Mouse (Mus musculus) CH12.LX (cell line): Measurements from ENCODE around the gene Fyco1. TPM values are rescaled to one million over a fixed set of nuclear protein-coding genes. Genes with fewer than 3 reads are reported as not detected.

Experiments used
- DNase-seq: peaks from one replicate; pipeline ENCODE4 v3.0.0-alpha.2; 2013; ENCODE audit errors: extremely low read depth
- H3K27ac ChIP-seq: 2 replicates; pipeline ENCODE4 v1.5.1; 2012; ENCODE audit warnings: low read depth, mild to moderate bottlenecking, control low read depth, moderate library complexity; ENCODE audit not compliant: insufficient read depth
- H3K27me3 ChIP-seq: replicated peaks from 2 replicates; pipeline ENCODE3; 2012; ENCODE audit warnings: inconsistent platforms
- H3K36me3 ChIP-seq, 2 experiments: replicated peaks in 1 of 2; 2 replicates each; pipeline versions ENCODE3 to v1.6.1; 2012; ENCODE audit warnings: inconsistent platforms in 1 of 2, low read length in 1 of 2, mild to moderate bottlenecking in 1 of 2, mixed read lengths in 1 of 2, moderate library complexity in 1 of 2; ENCODE audit not compliant: control insufficient read depth in 1 of 2, insufficient read depth in 1 of 2
- H3K4me1 ChIP-seq, 2 experiments: 2 replicates each; pipeline ENCODE4 v1.6.1; 2012; ENCODE audit warnings: inconsistent platforms in 1 of 2, moderate library complexity in 1 of 2; ENCODE audit not compliant: insufficient read depth in 2 of 2, control insufficient read depth in 1 of 2
- H3K4me2 ChIP-seq: 2 replicates; pipeline ENCODE4 v1.6.1; 2012; ENCODE audit warnings: low read depth, mild to moderate bottlenecking, control low read depth; ENCODE audit not compliant: poor library complexity, insufficient read depth, severe bottlenecking
- H3K4me3 ChIP-seq, 3 experiments: fragments of 150-350 bp in 1 of 3; sonication (generic) in 1 of 3; replicated peaks in 1 of 3; 2 replicates each; pipeline versions ENCODE3 to v1.5.1; 2011 to 2012; ENCODE audit warnings: low read depth in 2 of 3, low read length in 2 of 3, mild to moderate bottlenecking in 2 of 3, moderate library complexity in 2 of 3, control low read depth in 1 of 3, improper control_type of control experiment in 1 of 3, inconsistent platforms in 1 of 3, mixed read lengths in 1 of 3; ENCODE audit not compliant: poor library complexity in 1 of 3
- H3K79me2 ChIP-seq: replicated peaks from 2 replicates; pipeline ENCODE4 v1.6.1; 2012; ENCODE audit warnings: mild to moderate bottlenecking, moderate library complexity; ENCODE audit not compliant: control insufficient read depth, poor library complexity, insufficient read depth, severe bottlenecking; ENCODE audit errors: extremely low read depth
- H3K9ac ChIP-seq: 2 replicates; pipeline ENCODE4 v1.6.1; 2012; ENCODE audit warnings: low read depth, mild to moderate bottlenecking, control low read depth, moderate library complexity; ENCODE audit not compliant: insufficient read depth
- H3K9me3 ChIP-seq: replicated peaks from 2 replicates; pipeline ENCODE3; 2012; ENCODE audit warnings: low read length, inconsistent platforms, mixed read lengths
- BHLHE40 ChIP-seq: IDR thresholded peaks from 2 replicates; pipeline ENCODE4 v1.6.1; 2011; ENCODE audit warnings: mild to moderate bottlenecking, low read depth, low read length, improper control_type of control experiment
- CHD1 ChIP-seq: IDR thresholded peaks from 2 replicates; pipeline ENCODE4 v1.6.1; 2012; ENCODE audit warnings: low read depth, low read length, improper control_type of control experiment, inconsistent platforms
- CHD2 ChIP-seq: IDR thresholded peaks from 2 replicates; pipeline ENCODE4 v1.6.1; 2011; ENCODE audit warnings: low read length, improper control_type of control experiment
- E2F4 ChIP-seq: IDR thresholded peaks from 2 replicates; pipeline ENCODE4 v1.6.1; 2011; ENCODE audit warnings: low read depth, low read length, improper control_type of control experiment; ENCODE audit not compliant: insufficient replicate concordance
- ELF1 ChIP-seq: IDR thresholded peaks from 2 replicates; pipeline ENCODE4 v1.6.1; 2014; ENCODE audit warnings: low read depth, mild to moderate bottlenecking, inconsistent platforms, low read length, improper control_type of control experiment
- EP300 ChIP-seq: IDR thresholded peaks from 2 replicates; pipeline ENCODE4 v1.6.1; 2011; ENCODE audit warnings: low read length, improper control_type of control experiment
- ETS1 ChIP-seq: conservative IDR thresholded peaks from 2 replicates; pipeline ENCODE4 v1.6.1; 2012; ENCODE audit warnings: low read depth, mild to moderate bottlenecking, inconsistent platforms, low read length, improper control_type of control experiment, moderate library complexity
- GABPA ChIP-seq: IDR thresholded peaks from 2 replicates; pipeline ENCODE4 v1.6.1; 2012; ENCODE audit warnings: low read depth, low read length, improper control_type of control experiment, inconsistent platforms; ENCODE audit not compliant: insufficient replicate concordance
- IRF4 ChIP-seq: IDR thresholded peaks from 2 replicates; pipeline ENCODE4 v1.6.1; 2014; ENCODE audit warnings: low read depth, mild to moderate bottlenecking, inconsistent platforms, low read length, improper control_type of control experiment
- JUND ChIP-seq: conservative IDR thresholded peaks from 2 replicates; pipeline ENCODE4 v1.6.1; 2011; ENCODE audit warnings: low read depth, low read length, improper control_type of control experiment
- KAT2A ChIP-seq: IDR thresholded peaks from 2 replicates; pipeline ENCODE4 v1.6.1; 2012; ENCODE audit warnings: low read length, improper control_type of control experiment, inconsistent platforms; ENCODE audit not compliant: insufficient replicate concordance
- MAX ChIP-seq: IDR thresholded peaks from 2 replicates; pipeline ENCODE4 v1.6.1; 2011; ENCODE audit warnings: low read length, improper control_type of control experiment
- MAZ ChIP-seq: IDR thresholded peaks from 2 replicates; pipeline ENCODE4 v1.6.1; 2012; ENCODE audit warnings: low read depth, mild to moderate bottlenecking, inconsistent platforms, low read length, improper control_type of control experiment, moderate library complexity
- MEF2A ChIP-seq: IDR thresholded peaks from 2 replicates; pipeline ENCODE4 v1.6.1; 2014; ENCODE audit warnings: low read depth, mild to moderate bottlenecking, inconsistent platforms, low read length, improper control_type of control experiment, borderline replicate concordance
- MXI1 ChIP-seq: IDR thresholded peaks from 2 replicates; pipeline ENCODE4 v1.6.1; 2011; ENCODE audit warnings: mild to moderate bottlenecking, low read depth, low read length, improper control_type of control experiment
- MYC ChIP-seq: IDR thresholded peaks from 2 replicates; pipeline ENCODE4 v1.6.1; 2011; ENCODE audit warnings: low read depth, mild to moderate bottlenecking, improper control_type of control experiment, low read length
- NELFE ChIP-seq: IDR thresholded peaks from 2 replicates; pipeline ENCODE4 v1.6.1; 2011; ENCODE audit warnings: low read depth, low read length, improper control_type of control experiment
- POLR2A ChIP-seq: IDR thresholded peaks from 2 replicates; pipeline ENCODE4 v1.6.1; 2011; ENCODE audit warnings: low read depth, mild to moderate bottlenecking, improper control_type of control experiment, low read length
- RAD21 ChIP-seq: IDR thresholded peaks from 2 replicates; pipeline ENCODE4 v1.6.1; 2011; ENCODE audit warnings: low read depth, mild to moderate bottlenecking, low read length, improper control_type of control experiment, moderate library complexity
- RCOR1 ChIP-seq: conservative IDR thresholded peaks from 2 replicates; pipeline ENCODE4 v1.6.1; 2012; ENCODE audit warnings: low read depth, mild to moderate bottlenecking, inconsistent platforms, low read length, improper control_type of control experiment
- SIN3A ChIP-seq: IDR thresholded peaks from 2 replicates; pipeline ENCODE4 v1.6.1; 2012; ENCODE audit warnings: low read length, improper control_type of control experiment, inconsistent platforms
- TBP ChIP-seq: conservative IDR thresholded peaks from 2 replicates; pipeline ENCODE4 v1.6.1; 2011; ENCODE audit warnings: low read depth, low read length, improper control_type of control experiment
- TCF12 ChIP-seq: IDR thresholded peaks from 2 replicates; pipeline ENCODE4 v1.6.1; 2014; ENCODE audit warnings: low read depth, mild to moderate bottlenecking, inconsistent platforms, low read length, improper control_type of control experiment
- UBTF ChIP-seq: IDR thresholded peaks from 2 replicates; pipeline ENCODE4 v1.6.1; 2012; ENCODE audit warnings: low read depth, mild to moderate bottlenecking, inconsistent platforms, low read length, improper control_type of control experiment, moderate library complexity
- USF1 ChIP-seq: IDR thresholded peaks from 2 replicates; pipeline ENCODE4 v1.6.1; 2014; ENCODE audit warnings: low read depth, mild to moderate bottlenecking, inconsistent platforms, low read length, improper control_type of control experiment
- USF2 ChIP-seq: conservative IDR thresholded peaks from 2 replicates; pipeline ENCODE4 v1.6.1; 2011; ENCODE audit warnings: low read depth, low read length, improper control_type of control experiment
- ZKSCAN1 ChIP-seq: IDR thresholded peaks from 2 replicates; pipeline ENCODE4 v1.6.1; 2012; ENCODE audit warnings: low read depth, inconsistent platforms, low read length, improper control_type of control experiment, borderline replicate concordance
- ZNF384 ChIP-seq: IDR thresholded peaks from 2 replicates; pipeline ENCODE4 v1.6.1; 2012; ENCODE audit warnings: low read depth, low read length, improper control_type of control experiment, inconsistent platforms
- dilution Hi-C: fragments of 300-500 bp; cut with MboI; formaldehyde crosslinking; loops from 2 replicates; pipeline ENCODE4 v1.14.3; 2020; ENCODE audit warnings: low sequenced_read_pairs; ENCODE audit not compliant: extremely low pct_unique_long_range_greater_than_20kb, extremely low pct_ligation_motif_present
- in situ Hi-C: fragments of 300-500 bp; cut with MboI; formaldehyde crosslinking; loops from 3 replicates; pipeline ENCODE4 v1.14.3; 2019; ENCODE audit warnings: low sequenced_read_pairs, low pct_ligation_motif_present, low pct_unique_long_range_greater_than_20kb, mixed read lengths
- polyA plus RNA-seq: library from polyadenylated mRNA; unstranded; fragments of >175 nt; gene quantifications from 2 replicates; pipeline ENCODE4 v1.2.1, GENCODE M21; 2012; ENCODE audit warnings: low read depth; ENCODE audit not compliant: insufficient read length
- total RNA-seq, 2 experiments: library from RNA; depleted of rRNA; stranded (reverse); fragments of 300-350 nt in 1 of 2; fragments of >200 nt in 1 of 2; gene quantifications; 2 replicates each; pipeline ENCODE4 v1.2.3; 2012 to 2014

The Fyco1 gene
- total and polyA plus RNA-seq, 3 experiments: 2.1 to 10.2 (median 6.0) TPM

- DNase-seq: no peak
- H3K36me3 ChIP-seq: no peaks in the 10 kb centered on the region
- no peaks in the 10 kb centered on the region for H3K27me3 ChIP-seq
- no peaks in the 10 kb centered on the region for H3K9me3 ChIP-seq
- H3K4me2 ChIP-seq: peak overlapping the region; percentile 69
- in situ Hi-C loops (no loop called here), dilution Hi-C loops (no loop called here)
- peak overlapping the region; percentile 97 for H3K27ac ChIP-seq
- H3K4me1 ChIP-seq: peaks cover 22 to 82% of the 10 kb centered on the region in 2 experiments
- no peaks in the 10 kb centered on the region; the same call in 1 of the 2 replicates for H3K79me2 ChIP-seq
- no peak overlapping the region for H3K4me3 ChIP-seq
- H3K9ac ChIP-seq: peak overlapping the region; percentile 74
- TF ChIP-seq MYC: no peak
Measured at GRCm38 (mm10) chr9:123863641-123864040, 11.9 kb upstream of the Fyco1 start.

- Histone ChIP-seq H3K9ac (peak overlapping the region; percentile 74), H3K36me3 (no peaks in the 10 kb centered on the region)
- in situ Hi-C loops: no loop called here
- no peak for TF ChIP-seq MAZ
- peak; percentile 83 for TF ChIP-seq TCF12
- no peak for TF ChIP-seq CHD1
- TF ChIP-seq POLR2A: 0 out of 2 replicates have a peak, but pooled peaks have one; percentile 5
- TF ChIP-seq RAD21: no peak; the same call in 1 of the 2 replicates
- TF ChIP-seq TBP: peak; percentile 63
- TF ChIP-seq IRF4: peak; percentile 97
- TF ChIP-seq KAT2A: no peak
- TF ChIP-seq RCOR1: no peak; the same call in 1 of the 2 replicates
- no peak for TF ChIP-seq NELFE
- TF ChIP-seq GABPA: no peak
- peak; percentile 78 for TF ChIP-seq BHLHE40
- TF ChIP-seq MAX: no peak; the same call in 1 of the 2 replicates
- TF ChIP-seq ELF1: peak; percentile 53; the same call in 1 of the 2 replicates
- TF ChIP-seq JUND: peak; percentile 66; the same call in 1 of the 2 replicates
- TF ChIP-seq ZNF384: peak; percentile 70
- TF ChIP-seq MYC: peak; percentile 37; the same call in 1 of the 2 replicates
- peak; percentile 58 for TF ChIP-seq USF2
- TF ChIP-seq SIN3A: peak; percentile 83
- TF ChIP-seq USF1: peak; percentile 64
- peak; percentile 98 for TF ChIP-seq EP300
- TF ChIP-seq MXI1: no peak
- TF ChIP-seq UBTF: no peak
- TF ChIP-seq MEF2A: peak; percentile 85
- peak; percentile 77 for TF ChIP-seq CHD2
- peak; percentile 82 for TF ChIP-seq ETS1
- no peak for TF ChIP-seq E2F4
- TF ChIP-seq ZKSCAN1: no peak
- TF ChIP-seq, all 38 proteins: peak for 16
- peak overlapping the region; percentile 69 for H3K4me2 ChIP-seq
- dilution Hi-C loops: no loop called here
- no peaks in the 10 kb centered on the region; the same call in 1 of the 2 replicates for H3K79me2 ChIP-seq
- no peak overlapping the region for H3K4me3 ChIP-seq
- H3K27me3 ChIP-seq: no peaks in the 10 kb centered on the region
- DNase-seq: peak; percentile 43
- peak overlapping the region; percentile 97 for H3K27ac ChIP-seq
- no peaks in the 10 kb centered on the region for H3K9me3 ChIP-seq
- peaks cover 17 to 76% of the 10 kb centered on the region in 2 experiments for H3K4me1 ChIP-seq
Measured at GRCm38 (mm10) chr9:123862895-123863616, 11.4 kb upstream of the Fyco1 start.
